Mouse (Mus musculus) gastrocnemius, postnatal 36 days (tissue): ENCODE data around the gene Gtf3c5. TPM values are rescaled to one million over a fixed set of nuclear protein-coding genes. Genes with fewer than 3 reads are reported as not detected.

Experiments
- DNase-seq, 2 experiments: peaks; one replicate each; pipeline ENCODE4 v3.0.0; 2022
- intact Hi-C: fragments of 180-260 bp; cut with DNase I; formaldehyde crosslinking; loops from one replicate; pipeline ENCODE4 v1.15.1; 2025
- long read RNA-seq, 2 experiments: library from polyadenylated mRNA; stranded (forward); transcript quantifications; one replicate each; pipeline ENCODE4 v2.0.0; 2021
- total RNA-seq, 2 experiments: library from RNA; stranded (reverse); gene quantifications; 2 replicates each; pipeline ENCODE4 v1.2.3; 2021

The Gtf3c5 gene
- total RNA-seq = 1 to 10 TPM; 5.9 to 6.2 TPM
- long read RNA-seq, experiment 1, partial matches to known transcripts = 1 of 112 reads
- long read RNA-seq, experiment 1, other reads (novel, unspliced or antisense) = 111 of 112 reads
- long read RNA-seq, experiment 2, partial matches to known transcripts = 0 of 109 reads
- long read RNA-seq, experiment 2, other reads (novel, unspliced or antisense) = 109 of 109 reads

DNA sequence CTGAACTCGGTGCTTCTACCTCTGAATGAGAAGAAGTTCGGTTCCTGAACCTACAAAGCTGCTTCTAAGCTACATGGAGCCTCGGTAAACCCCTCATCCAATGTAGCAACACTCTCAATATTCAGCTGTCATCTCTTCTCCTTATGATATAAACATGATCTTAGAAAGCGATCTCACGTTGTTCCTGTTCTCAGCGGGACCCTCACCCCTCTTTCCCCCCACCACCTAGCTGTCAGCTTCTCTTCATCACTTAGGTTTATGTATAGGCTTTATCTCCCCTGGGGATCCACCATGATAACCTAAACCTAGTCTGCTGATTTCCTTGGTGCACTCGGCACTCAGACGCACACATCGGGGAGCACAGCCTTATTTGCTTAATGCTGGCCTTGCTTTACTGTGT is at the start of gene Gtf3c5:
Gene Gtf3c5, minus strand, starts transcription at position 101 of the 400 bp plus-strand sequence.
- no peak for DNase-seq
- intact Hi-C loops = loop anchor here (1.0 kb wide), 1 partner anchor 35 kb away; no protein-coding TSS in a partner anchor

DNA sequence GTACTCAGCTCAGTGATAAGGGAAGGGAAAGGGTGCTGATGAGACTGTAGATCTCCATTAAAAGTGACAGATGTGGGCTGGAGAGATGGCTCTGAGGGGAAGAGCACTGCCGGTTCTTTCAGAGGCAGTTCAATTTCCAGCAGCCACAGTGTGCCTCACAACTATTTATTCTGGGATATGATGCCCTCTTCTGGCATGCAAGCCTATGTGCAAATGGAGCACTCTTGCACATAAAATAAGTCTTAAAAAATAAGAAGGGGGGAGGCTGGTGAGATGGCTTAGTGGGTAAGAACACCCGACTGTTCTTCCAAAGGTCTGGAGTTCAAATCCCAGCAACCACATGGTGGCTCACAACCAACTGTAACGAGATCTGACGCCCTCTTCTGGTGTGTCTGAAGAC is 49.6 kb upstream of the Gtf3c5 start:
- no peak for DNase-seq
- intact Hi-C loops = no loop called here

DNA sequence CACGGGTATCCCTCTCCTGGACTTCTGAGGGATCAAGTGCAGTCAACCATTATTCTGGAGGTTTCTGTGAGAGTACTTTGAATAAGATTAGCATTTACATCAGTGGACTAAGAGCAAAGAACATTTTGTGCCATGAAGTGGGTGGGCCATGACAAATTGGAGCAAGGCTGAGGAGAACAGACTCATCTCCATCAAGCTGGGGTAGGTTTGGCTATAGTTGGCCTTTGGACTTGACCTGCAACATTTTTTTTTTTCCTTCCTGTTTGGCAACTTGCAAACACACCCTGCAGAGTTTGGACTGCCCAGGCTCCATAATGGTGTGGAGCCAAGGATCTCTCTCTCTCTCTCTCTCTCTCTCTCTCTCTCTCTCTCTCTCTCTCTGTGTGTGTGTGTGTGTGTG is 49.1 kb upstream of the Gtf3c5 start:
- intact Hi-C loops = no loop called here
- DNase-seq = no peak

DNA sequence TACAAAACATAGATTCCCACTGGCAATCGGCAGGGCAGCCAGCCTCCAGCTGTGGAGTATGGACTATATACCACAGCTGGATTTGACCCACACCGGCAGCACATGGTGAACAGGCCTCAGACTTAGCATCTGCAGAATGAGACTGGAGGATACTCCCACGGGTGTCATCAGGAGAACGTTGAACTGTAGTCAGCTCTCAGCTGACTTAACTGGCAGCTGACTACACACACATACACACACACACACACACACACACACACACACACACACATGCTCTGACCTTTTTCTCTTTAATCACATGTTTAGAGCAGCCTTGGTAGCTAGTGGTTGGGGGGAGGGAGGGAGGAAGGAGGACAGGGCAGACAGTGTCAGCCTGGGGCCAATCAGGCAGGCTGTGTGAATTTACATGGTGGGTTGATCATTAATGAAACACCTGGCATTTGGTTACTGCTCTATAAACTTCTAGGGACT is 46.4 kb upstream of the Gtf3c5 start:
- intact Hi-C loops = no loop called here
- DNase-seq = no peak

DNA sequence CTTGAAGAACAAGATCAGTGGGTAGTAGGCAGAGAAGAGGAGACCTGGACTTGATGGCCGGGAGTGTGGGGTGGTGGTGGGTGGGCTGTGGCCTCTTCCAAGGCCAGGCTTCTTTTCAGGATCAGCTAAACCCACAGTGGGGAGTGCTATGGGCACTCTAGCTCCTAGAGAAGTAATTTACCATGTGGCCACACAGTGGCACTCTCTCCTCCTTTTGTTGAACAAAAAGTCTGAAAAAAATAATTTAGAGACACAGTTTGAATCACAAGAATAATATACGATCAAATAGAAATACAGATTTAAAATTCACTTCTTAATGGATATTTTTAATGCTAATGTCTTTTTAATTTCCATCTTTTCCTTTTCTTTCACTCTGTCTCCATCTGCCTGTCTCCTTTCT is 44.5 kb upstream of the Gtf3c5 start:
- no peak for DNase-seq
- intact Hi-C loops = no loop called here

DNA sequence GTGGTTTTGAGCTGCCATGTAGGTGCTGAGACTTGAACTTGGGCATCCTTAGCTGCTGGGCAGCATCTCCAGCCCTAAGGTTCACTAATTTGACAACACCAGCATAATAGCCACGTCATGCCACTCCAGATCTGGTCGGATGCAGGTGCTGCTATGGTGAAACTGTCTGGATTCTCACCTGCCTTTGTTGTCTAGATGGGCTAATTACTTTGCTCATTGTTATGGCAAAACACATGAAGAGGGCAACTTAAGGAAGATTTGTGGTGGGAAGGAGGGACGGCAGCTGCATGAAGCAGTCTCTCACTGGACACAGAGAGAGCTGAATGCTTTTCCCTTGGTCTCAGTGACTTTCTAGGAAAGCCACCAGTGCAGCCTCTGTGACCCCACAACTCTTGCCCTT is 42.5 kb upstream of the Gtf3c5 start:
- intact Hi-C loops = no loop called here
- DNase-seq = no peak

DNA sequence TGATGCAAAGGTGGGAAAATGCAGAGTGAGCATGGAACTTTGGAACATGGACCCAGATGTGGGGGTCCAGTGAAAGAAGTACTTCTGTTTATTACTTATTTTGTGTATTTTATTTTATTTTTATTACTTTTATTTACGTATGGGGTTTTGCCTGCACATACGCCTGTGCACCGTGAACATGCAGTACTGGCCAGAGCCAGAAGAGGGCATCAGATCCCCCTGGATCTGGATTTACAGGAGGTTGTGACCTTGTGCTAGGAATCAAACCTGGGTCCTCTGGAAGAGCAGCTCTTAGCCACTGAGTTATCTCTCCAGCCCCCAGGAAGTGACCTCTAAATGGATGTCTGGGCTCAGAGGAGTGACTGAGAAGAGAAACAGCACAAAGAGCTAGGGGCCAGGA is 41.3 kb upstream of the Gtf3c5 start:
- intact Hi-C loops = no loop called here
- DNase-seq = no peak

DNA sequence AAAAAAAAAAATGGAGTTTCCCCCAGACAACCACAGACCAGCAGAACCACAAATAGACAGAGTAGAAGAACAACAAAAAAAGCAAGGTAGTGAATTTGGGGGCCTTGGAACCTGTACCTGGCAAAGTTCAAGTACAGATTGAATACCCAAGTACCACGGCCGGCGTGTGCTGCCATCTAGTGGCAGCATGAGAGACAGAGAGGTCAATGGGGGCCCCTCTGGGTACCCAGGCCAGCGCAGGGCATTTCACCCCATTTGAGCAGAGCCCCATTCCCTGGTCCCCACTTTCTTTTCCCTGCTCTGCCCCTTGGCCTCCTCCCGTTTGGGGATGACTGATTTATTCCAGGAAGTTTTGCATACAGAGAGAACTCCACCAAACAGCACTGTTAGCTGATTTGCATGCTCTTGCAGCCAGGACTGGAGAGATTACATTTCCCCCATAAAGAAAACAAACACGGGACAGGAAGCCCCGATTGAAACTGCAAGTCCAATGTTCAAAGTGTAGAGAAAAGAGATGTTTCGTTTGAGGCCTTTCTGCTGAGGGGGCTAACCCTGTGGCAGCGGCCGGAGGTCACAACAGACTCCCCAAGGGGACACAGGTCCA is 39.1 kb upstream of the Gtf3c5 start:
- no peak for DNase-seq
- intact Hi-C loops = loop anchor here (2.0 kb wide), 1 partner anchor 30 kb away; no protein-coding TSS in a partner anchor

DNA sequence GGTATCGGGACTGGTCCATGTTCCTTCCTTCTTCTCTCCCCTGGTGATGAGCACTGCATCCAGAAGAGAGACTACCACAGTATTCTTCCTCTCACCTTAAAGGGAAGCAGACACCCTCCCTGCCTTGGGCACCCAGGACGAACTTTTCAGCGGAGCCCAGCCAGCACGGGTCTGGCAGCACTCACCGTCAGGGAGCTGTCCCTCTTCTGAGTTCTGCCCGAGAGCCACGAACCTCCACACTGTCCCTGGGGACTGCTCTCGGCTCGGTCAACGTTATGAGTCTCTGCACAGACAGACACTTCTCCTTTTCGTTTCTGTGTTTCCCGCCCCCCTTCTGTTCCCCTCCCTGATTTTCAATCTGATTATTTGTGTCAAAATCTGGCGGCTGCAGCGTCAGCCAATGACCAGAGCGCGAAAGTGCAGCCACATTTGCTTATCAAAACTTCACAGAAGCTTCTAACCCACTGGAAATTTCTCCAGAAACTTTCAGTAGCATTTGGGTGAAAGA is 38.2 kb upstream of the Gtf3c5 start, which contains the start of gene Gfi1b:
Gene Gfi1b, minus strand, starts transcription at position 319 of the 508 bp plus-strand sequence.
- no peak for DNase-seq
- intact Hi-C loops = loop anchor here (2.0 kb wide), 1 partner anchor 29 kb away; no protein-coding TSS in a partner anchor

DNA sequence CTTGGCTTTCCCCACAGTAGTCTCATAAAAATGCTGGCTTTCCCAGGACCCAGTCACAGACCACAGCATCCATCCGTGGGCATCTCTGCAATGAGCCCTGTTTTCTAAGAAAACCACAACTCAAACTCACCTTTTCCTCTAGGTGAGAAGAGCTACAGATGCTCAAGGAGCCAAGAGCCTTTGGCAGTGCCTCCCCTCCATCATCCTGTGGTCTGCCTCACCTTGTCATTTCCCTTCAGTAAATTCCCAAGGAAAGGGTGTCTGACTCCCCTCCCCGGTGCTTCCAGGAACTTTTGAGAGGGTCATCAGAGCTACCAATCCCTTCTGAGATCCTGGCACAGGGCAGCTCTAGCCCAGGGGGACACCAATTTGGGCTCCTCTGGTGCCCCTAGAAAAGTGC is 37.6 kb upstream of the Gtf3c5 start:
- intact Hi-C loops = no loop called here
- no peak for DNase-seq

DNA sequence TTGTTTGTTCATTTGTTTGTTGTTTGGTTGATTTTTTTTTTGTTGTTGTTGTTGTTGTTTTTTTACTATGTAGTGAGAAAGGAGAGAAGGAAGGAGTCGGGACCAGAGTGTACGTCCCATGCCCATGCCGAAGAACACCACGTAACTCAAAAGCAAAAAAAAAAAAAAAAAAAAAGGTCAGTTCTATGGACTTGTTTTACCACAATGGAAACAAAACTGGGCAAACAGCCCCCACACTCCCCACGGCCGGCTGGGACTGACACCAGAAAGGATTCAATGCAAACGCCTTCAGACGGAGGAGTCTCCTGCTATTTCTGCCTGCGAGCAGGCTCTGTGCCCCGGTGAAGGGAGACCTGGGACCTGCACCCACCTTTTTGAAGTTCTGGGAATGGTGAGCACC is 37.0 kb upstream of the Gtf3c5 start:
- intact Hi-C loops = no loop called here
- no peak for DNase-seq

DNA sequence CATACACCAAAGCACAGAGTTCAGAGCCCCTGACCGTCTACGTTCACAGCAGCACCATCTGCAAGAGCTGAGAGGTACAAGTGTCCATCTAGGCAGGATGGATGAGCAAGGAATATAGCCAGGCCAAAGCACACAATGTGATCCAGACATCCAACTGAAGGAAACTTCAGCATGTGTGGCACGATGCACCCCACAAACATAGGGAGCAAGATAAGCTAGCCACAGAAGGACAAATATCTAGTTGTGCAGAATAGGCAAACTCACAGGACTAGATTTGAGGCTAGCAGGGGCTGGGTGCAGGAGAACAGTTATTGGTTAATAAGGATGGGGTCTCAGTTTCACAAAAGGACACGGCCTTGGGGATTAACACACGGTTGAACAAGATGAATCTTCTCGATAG is 35.8 kb upstream of the Gtf3c5 start:
- DNase-seq = no peak
- intact Hi-C loops = no loop called here

DNA sequence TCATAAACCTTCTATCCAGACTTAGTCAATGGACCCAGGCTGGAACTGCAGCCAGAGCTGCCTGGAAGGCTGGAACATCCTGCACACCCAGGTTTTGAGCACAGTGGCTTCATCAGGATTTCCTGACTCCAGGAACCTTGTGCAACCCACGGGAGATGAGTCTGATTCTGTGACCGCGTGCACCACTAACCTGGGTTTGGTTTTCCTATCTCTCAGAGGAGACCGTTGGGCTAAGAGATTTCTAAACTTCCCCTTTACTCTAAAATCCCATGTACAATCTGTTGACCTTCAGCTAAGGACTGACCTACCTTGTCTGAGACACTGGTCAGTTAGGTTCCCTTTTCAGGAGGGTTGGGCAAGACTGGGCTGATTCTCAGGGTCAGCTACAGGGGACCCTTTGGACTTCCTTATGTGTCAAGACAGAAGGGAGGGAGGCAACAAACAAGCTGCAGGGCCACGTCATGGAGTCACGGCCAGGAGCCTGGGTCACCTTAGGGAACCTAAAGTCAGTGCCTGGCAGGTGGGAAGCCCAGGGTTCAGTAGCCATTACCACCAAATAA is 35.3 kb upstream of the Gtf3c5 start:
- DNase-seq = no peak
- intact Hi-C loops = no loop called here

DNA sequence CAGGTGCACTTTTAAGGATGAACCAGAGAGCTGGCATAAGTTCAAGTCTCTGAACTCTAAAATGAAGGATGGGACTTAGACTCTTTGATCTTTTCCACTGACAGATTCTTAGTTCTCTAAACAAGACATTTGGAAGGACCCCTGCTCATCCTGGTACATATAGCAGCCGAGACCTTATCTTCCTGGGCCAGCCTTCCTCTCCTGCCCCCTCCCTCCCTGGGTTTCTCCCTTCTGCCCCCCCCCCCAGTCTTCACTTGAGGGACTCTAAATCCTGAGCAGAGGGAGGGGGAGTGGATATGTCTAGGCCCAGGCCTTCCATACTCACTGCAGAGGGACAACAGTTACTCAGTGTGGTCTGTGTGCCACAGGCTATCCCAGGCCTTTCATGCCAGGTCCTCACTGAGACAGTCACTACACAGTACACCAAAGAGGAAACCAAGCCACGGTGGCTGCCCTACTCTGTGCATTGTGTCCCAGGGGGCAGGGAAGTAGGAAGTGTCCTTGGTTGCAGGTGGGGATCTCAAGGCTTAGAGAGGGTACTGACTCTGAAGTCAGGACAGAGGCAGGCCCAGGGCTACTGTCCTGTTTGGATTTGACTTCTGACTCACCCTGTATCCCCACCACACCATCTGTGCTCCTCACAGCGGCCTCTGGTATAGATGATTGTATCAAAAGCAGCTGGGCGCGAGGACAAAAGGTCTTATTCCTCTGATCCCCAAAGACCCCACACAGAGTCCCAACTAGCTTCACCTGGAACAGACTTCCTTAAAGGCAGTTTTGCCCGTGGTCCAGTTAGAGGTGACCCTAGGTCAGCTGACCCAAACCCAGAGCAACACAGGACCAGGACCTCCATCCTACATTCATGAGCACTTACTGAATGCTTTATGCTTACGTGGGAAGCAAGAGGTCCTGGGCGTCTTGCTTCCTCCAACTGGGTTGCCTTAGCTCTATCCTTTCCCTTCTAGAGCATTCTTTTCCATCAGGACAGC is 34.2 kb upstream of the Gtf3c5 start:
- intact Hi-C loops = no loop called here
- DNase-seq = no peak

DNA sequence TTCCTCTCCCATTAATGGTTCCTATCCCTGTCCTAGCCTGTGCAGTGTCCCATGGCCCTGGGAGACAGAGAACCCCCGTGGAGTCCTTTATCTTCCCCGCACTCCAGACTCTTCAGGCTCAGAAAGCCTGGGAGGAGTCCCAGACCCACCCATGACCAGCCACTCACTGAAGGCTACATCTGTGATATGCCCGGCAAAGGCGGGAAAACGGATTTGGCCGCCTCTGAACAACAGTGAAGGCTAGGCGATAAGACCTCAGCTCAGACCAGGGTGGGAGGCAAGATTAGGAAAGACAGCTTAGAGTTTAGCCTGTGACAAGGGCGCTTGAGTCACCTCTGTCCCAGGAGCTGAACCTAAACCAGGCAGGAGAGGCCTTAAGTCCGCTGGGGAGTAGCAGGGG is 33.3 kb upstream of the Gtf3c5 start:
- intact Hi-C loops = no loop called here
- no peak for DNase-seq

DNA sequence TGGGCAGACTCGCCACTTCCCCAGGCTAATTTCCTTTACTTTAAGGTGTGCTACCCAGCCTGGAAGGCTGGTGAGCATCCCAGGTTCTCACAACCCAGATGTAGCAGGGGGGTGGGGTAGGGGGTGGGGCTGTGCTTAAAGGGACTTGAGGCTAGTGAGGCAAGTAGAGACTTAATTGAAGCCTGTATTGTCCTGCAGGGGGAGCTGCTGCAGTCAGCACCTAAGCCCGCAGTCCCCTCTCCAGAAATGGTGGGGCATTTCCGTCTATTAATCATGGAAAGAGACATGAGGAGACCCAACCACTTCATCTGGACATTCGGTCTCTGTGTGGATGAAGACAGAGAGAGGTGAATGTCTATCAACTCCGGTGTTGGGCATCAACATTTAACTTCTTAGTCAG is 32.8 kb upstream of the Gtf3c5 start:
- DNase-seq = no peak
- intact Hi-C loops = no loop called here

DNA sequence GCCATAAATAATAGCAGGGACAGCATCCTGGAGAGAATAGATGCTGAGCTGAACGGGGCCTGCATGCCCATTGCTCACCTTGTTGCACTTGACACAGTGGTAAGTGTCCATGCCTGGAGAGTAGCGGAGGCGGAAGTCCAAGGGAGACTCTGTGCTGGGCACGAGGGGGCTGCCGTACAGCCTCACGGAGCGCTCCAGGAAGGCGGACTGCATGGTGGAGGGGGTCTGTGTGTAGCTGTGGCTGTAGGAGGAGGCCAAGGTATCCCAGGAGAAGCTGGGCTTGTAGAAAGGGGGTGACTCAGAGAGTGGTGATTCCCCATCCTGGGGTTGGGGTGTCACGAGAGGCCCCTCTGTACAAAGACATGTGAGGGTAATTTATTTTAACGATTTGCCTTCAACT is 30.0 kb upstream of the Gtf3c5 start:
- no peak for DNase-seq
- intact Hi-C loops = no loop called here

DNA sequence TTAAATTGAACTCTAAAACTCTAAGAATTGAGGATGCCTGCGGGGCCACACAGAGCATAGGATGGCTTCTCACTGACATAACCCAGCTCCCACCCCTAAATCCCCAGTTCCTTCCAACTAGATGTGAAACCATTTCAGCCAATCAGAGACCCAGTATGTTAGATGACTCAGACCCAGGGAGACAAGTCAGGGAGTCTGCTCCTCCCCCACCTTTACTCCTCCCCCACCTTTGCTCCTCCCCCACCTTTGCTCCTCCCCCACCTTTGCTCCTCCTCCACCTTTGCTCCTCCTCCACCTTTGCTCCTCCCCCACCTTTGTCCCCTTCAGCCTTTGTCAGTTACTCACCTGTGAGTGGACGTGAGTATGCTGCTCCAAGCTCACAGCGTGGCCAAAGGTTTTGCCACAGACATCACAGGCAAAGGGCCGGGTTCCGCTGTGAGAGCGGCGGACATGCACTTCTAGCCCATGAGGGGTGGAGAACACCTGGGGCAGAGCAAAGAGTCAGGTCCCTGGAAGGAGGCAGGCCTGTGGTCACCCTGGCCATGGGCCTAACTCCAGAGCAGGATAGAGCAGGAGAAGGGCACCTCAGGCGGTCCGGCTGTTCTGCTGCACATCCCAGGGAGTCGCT is 29.0 kb upstream of the Gtf3c5 start:
- intact Hi-C loops = no loop called here
- DNase-seq = no peak

DNA sequence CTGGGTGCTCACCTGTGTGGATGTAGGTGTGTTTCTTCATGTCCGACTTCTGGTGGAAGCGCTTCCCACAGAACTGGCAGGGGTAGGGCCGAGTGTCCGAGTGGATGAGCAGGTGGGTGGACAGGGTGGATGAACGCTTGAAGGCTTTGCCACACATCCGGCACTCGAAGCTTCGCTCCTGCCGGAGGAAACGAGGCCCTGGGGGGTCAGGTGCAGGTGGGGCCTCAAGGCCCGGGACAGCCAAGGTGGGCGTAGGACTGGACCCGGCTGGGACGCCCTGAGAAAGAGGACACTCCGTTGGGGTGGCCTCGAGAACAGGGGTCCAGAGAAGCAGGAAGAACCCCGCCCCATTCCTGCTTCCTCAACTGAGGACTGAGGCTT is 27.8 kb upstream of the Gtf3c5 start:
- DNase-seq = no peak
- intact Hi-C loops = no loop called here

DNA sequence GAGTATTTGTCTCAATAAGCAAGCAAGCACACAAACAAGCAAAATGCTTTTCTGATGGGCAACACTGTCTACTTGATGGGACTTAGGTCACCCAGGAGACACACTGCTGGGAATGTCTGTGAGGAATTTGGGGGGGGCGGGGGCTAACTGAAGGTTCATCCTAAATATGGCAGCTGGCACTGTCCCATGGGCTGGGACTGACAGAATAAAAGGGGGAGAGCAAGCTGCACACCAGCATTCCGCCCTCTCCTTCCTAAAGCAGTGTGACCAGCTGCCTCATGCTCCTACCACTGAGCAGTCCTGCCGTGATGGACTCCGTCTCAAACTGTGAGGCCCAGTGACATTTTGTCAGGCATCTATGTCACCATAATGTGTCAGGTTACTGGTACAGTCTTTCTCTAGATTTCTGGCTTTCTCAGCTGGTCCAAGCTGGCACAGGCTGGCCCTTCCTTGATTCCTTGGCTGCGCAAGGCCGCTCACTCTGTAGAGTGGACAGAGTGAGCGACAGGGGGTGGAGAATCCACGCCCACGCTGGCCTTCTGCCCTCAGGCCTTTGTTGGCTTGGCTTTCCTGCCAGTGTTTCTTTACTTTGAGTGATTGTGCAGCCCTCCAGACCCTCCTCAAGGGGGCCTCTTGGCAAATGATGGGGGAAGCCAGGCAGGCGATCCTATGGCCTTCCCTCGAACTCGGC is 27.3 kb upstream of the Gtf3c5 start:
- no peak for DNase-seq
- intact Hi-C loops = no loop called here
